Mouse (Mus musculus) neural tube, embryonic 11.5 days (tissue): ENCODE results near the gene Olfr692. TPM values are rescaled to one million over a fixed set of nuclear protein-coding genes. Genes with fewer than 3 reads are reported as not detected.

Source experiments
- ATAC-seq: fragments of 200-750 bp; cut with Nextera tagmentation; 2 replicates; pipeline ENCODE4 v1.8.0; 2017; ENCODE audit warnings: moderate number of reproducible peaks, mild to moderate bottlenecking, moderate TSS enrichment, moderate library complexity; ENCODE audit not compliant: insufficient read depth, low FRiP score, low TSS enrichment
- DNase-seq: peaks from one replicate; pipeline ENCODE4 v3.0.0-alpha.2; 2015; ENCODE audit warnings: low spot score
- H3K27ac ChIP-seq: fragments of 300-500 bp; sonication (generic); 2 replicates; pipeline ENCODE4 v1.5.1; 2014; ENCODE audit warnings: low read depth, mild to moderate bottlenecking, low read length
- H3K27me3 ChIP-seq: fragments of 300-500 bp; sonication (generic); 2 replicates; pipeline ENCODE4 v1.6.1; 2014; ENCODE audit warnings: mild to moderate bottlenecking, low read length, mixed read lengths; ENCODE audit not compliant: control insufficient read depth, insufficient read depth
- H3K36me3 ChIP-seq: fragments of 300-500 bp; sonication (generic); 2 replicates; pipeline ENCODE4 v1.6.1; 2014; ENCODE audit warnings: mild to moderate bottlenecking, low read length, moderate library complexity, mixed read lengths; ENCODE audit not compliant: control insufficient read depth, insufficient read depth
- H3K4me1 ChIP-seq: fragments of 300-500 bp; sonication (generic); 2 replicates; pipeline ENCODE4 v1.6.1; 2014; ENCODE audit warnings: low read length, mixed read lengths; ENCODE audit not compliant: control insufficient read depth, insufficient read depth
- H3K4me2 ChIP-seq: fragments of 300-500 bp; sonication (generic); 2 replicates; pipeline ENCODE4 v1.6.1; 2014; ENCODE audit warnings: low read depth, mild to moderate bottlenecking, moderate library complexity
- H3K4me3 ChIP-seq: fragments of 300-500 bp; sonication (generic); 2 replicates; pipeline ENCODE4 v1.5.1; 2014; ENCODE audit warnings: low read depth, low read length
- H3K9ac ChIP-seq: fragments of 300-500 bp; sonication (generic); 2 replicates; pipeline ENCODE4 v1.6.1; 2014; ENCODE audit warnings: mild to moderate bottlenecking, low read length
- H3K9me3 ChIP-seq: fragments of 300-500 bp; sonication (generic); 2 replicates; pipeline ENCODE4 v1.6.1; 2016; ENCODE audit warnings: low read length; ENCODE audit not compliant: control insufficient read depth
- WGBS: fragments of 180-500 bp; shearing (Covaris S2); extraction: QIAGEN DNeasy Blood & Tissue Kit; methylation state at CpG from one replicate; pipeline ENCODE4 v1.1.7; 2014; 5-methylcytosine and 5-hydroxymethylcytosine counted together
- polyA plus RNA-seq: library from polyadenylated mRNA; unstranded; fragments of >200 nt; fragmentation: Nextera tagmentation; extraction: Ambion mirVana; gene quantifications from 2 replicates; pipeline ENCODE4 v1.2.1, GENCODE M21; 2014

Olfr692 gene
- polyA plus RNA-seq, 1 experiment from 2014 or later = not detected

DNA sequence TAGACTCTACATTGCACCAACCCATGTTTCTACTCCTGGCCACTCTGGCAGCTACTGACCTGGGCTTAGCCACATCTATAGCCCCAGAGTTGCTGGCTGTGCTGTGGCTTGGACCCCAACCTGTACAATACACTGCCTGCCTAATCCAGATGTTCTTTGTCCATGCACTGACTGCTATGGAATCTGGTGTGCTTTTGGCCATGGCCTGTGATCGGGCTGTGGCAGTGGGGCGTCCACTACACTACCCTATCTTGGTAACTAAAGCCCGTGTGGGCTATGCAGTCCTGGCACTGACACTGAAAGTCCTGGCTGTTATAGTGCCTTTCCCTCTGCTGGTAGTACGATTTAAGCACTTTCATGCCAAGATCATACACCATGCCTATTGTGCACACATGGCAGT, 491 bp downstream of the Olfr692 start:
- no peak overlapping the region for H3K4me2 ChIP-seq
- H3K36me3 ChIP-seq = no peaks in the 10 kb centered on the region
- H3K9me3 ChIP-seq = no peaks in the 10 kb centered on the region
- H3K4me3 ChIP-seq = no peak overlapping the region
- no peak overlapping the region for H3K27ac ChIP-seq
- no peak for DNase-seq
- WGBS = 87% methylated on average over 4 of the region's 4 CpGs
- H3K4me1 ChIP-seq = no peaks in the 10 kb centered on the region
- ATAC-seq = no peak
- H3K27me3 ChIP-seq = no peaks in the 10 kb centered on the region
- H3K9ac ChIP-seq = no peak overlapping the region

GRCm38 (mm10) chr7:105372912-105373311, 4.9 kb downstream of the Olfr692 start:
- 82% methylated on average over 1 of the region's 1 CpGs for WGBS
- Histone ChIP-seq H3K4me1 (no peaks in the 10 kb centered on the region), H3K36me3 (peaks cover 6% of the 10 kb centered on the region), H3K9me3 (no peaks in the 10 kb centered on the region), H3K27me3 (no peaks in the 10 kb centered on the region), H3K4me3 (no peak overlapping the region), H3K4me2 (no peak overlapping the region), H3K9ac (no peak overlapping the region), H3K27ac (no peak overlapping the region)
- DNase-seq (no peak), ATAC-seq (no peak)

- Histone ChIP-seq H3K4me2 (no peak overlapping the region), H3K9me3 (no peaks in the 10 kb centered on the region), H3K36me3 (peaks cover 9% of the 10 kb centered on the region), H3K4me1 (no peaks in the 10 kb centered on the region), H3K27ac (no peak overlapping the region), H3K27me3 (no peaks in the 10 kb centered on the region), H3K4me3 (no peak overlapping the region), H3K9ac (no peak overlapping the region)
- 91% methylated on average over 4 of the region's 4 CpGs for WGBS
- ATAC-seq = no peak
- DNase-seq = no peak
These were observed 5.5 kb downstream of the Olfr692 start for GRCm38 (mm10) chr7:105373509-105373908.

- no peak for DNase-seq
- no peak overlapping the region for H3K27ac ChIP-seq
- no peak overlapping the region for H3K4me2 ChIP-seq
- ATAC-seq = no peak
- WGBS = 89% methylated on average over 3 of the region's 3 CpGs
- no peak overlapping the region for H3K4me3 ChIP-seq
- H3K9me3 ChIP-seq = no peaks in the 10 kb centered on the region
- H3K36me3 ChIP-seq = peaks cover 13% of the 10 kb centered on the region
- H3K27me3 ChIP-seq = no peaks in the 10 kb centered on the region
- no peaks in the 10 kb centered on the region for H3K4me1 ChIP-seq
- no peak overlapping the region for H3K9ac ChIP-seq
These were observed 5.9 kb downstream of the Olfr692 start for GRCm38 (mm10) chr7:105373976-105374375.

DNA sequence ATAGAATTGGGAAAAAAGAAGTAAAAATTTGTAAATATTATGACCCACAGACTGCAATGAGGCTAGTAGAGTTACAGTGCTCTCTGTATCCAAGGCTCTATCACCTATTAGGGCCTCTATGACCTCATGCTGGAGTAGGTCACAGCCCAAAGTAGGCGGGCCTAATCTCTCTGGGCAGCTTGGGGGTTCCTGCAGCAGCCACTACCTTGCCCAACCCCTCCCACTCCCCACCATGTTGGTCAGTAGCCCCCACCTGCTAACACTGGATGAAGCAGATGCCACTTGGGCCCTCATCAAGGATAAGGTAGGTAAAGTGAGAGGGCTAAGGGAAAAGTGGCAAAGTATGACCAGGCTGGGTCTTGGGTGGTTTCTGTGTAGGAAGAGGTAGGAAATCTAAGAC, 6.8 kb downstream of the Olfr692 start, which contains the start of gene Gm5901:
TSS of gene Gm5901 (plus strand) at position 173 of the 400 bp plus-strand sequence.
- no peaks in the 10 kb centered on the region for H3K9me3 ChIP-seq

DNA sequence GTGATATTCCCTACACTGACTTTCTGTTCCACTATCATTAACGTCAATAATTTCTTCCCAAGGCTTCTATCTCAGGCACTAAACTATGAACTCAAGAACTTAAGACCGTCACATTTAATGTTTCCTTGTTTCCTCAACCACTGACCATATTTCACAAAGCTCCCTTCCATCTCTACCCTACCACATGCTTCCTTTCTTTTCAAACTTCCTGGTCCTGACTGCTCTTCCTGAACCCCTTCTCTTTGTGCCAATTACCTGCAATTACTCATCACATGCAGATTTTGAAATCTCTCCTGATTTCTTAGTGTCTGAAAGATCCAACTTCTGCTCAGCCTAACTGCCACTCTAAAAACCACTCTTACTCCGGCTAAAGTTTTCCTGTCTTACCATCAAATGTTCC, 12.3 kb downstream of the Olfr692 start:
- Histone ChIP-seq H3K9ac (no peak overlapping the region), H3K27me3 (no peaks in the 10 kb centered on the region), H3K4me2 (no peak overlapping the region), H3K4me1 (no peaks in the 10 kb centered on the region), H3K27ac (no peak overlapping the region), H3K9me3 (no peaks in the 10 kb centered on the region), H3K4me3 (no peak overlapping the region), H3K36me3 (peaks cover 24% of the 10 kb centered on the region)
- no peak for ATAC-seq
- no peak for DNase-seq
- 95% methylated on average over 3 of the region's 3 CpGs for WGBS

More for the DNA sequence above, 6.8 kb downstream of the Olfr692 start, which contains the start of gene Gm5901:
- no peak within 1 kb of the TSS for H3K27ac ChIP-seq
- H3K4me2 ChIP-seq = no peak within 1 kb of the TSS
- no peak for ATAC-seq
- no peaks in the 10 kb centered on the region for H3K27me3 ChIP-seq
- H3K9ac ChIP-seq = no peak within 1 kb of the TSS
- no peak within 1 kb of the TSS for H3K4me3 ChIP-seq
- no peaks in the 10 kb centered on the region for H3K4me1 ChIP-seq
- peaks cover 13% of the 10 kb centered on the region for H3K36me3 ChIP-seq
- 83% methylated on average over 1 of the region's 1 CpGs for WGBS
- DNase-seq = no peak

DNA sequence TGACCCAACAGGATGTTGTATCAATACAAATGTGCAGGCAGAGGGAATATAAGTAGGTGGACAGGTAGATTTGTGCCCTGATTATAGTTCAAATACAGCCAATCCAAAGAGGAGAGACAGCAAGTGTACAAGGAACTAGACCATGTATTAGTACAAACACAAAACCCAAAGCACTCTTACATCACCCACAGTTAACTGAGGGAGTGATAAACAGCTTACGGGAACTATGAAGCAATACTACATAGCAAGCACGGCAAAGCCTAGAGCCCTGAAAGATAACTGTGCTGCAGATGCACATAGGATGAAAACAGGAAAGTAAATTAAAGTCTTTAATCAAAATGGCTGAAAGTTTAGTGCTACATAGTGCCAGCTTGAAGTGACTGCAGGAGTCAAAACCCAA, 19.7 kb downstream of the Olfr692 start:
- no peak overlapping the region for H3K4me2 ChIP-seq
- no peaks in the 10 kb centered on the region for H3K4me1 ChIP-seq
- H3K9ac ChIP-seq = no peak overlapping the region
- DNase-seq (no peak), ATAC-seq (no peak)
- peaks cover 24% of the 10 kb centered on the region for H3K36me3 ChIP-seq
- H3K9me3 ChIP-seq = no peaks in the 10 kb centered on the region
- H3K27ac ChIP-seq = no peak overlapping the region
- WGBS = 99% methylated on average over 2 of the region's 2 CpGs
- H3K27me3 ChIP-seq = no peaks in the 10 kb centered on the region
- H3K4me3 ChIP-seq = no peak overlapping the region

GRCm38 (mm10) chr7:105390236-105390635, 22.2 kb downstream of the Olfr692 start:
- Histone ChIP-seq H3K4me3 (no peak overlapping the region), H3K27ac (no peak overlapping the region), H3K9me3 (no peaks in the 10 kb centered on the region), H3K9ac (no peak overlapping the region), H3K36me3 (peaks cover 14% of the 10 kb centered on the region), H3K4me1 (no peaks in the 10 kb centered on the region), H3K4me2 (no peak overlapping the region), H3K27me3 (no peaks in the 10 kb centered on the region)
- ATAC-seq (no peak), DNase-seq (no peak)
- 93% methylated on average over 2 of the region's 2 CpGs for WGBS

GRCm38 (mm10) chr7:105394606-105395005, 26.6 kb downstream of the Olfr692 start:
- no peaks in the 10 kb centered on the region for H3K27me3 ChIP-seq
- H3K4me2 ChIP-seq = no peak overlapping the region
- H3K4me3 ChIP-seq = no peak overlapping the region
- DNase-seq = no peak
- H3K4me1 ChIP-seq = peaks cover 5% of the 10 kb centered on the region; the same call in 1 of the 2 replicates
- H3K27ac ChIP-seq = no peak overlapping the region
- 80% methylated on average over 1 of the region's 1 CpGs for WGBS
- no peak for ATAC-seq
- H3K9ac ChIP-seq = no peak overlapping the region
- H3K9me3 ChIP-seq = no peaks in the 10 kb centered on the region
- H3K36me3 ChIP-seq = peaks cover 2% of the 10 kb centered on the region
